Mouse (Mus musculus) urinary bladder, postnatal 4 days (tissue): ENCODE data around the gene Dctn1.
A peak's percentile ranks its signal among the peaks of the same experiment; 100 is the strongest.

Source experiments
- DNase-seq, 2 experiments: peaks; one replicate each; pipeline ENCODE4 v3.0.0; 2021 to 2022; ENCODE audit warnings: low spot score in 2 of 2

Dctn1 gene

DNA sequence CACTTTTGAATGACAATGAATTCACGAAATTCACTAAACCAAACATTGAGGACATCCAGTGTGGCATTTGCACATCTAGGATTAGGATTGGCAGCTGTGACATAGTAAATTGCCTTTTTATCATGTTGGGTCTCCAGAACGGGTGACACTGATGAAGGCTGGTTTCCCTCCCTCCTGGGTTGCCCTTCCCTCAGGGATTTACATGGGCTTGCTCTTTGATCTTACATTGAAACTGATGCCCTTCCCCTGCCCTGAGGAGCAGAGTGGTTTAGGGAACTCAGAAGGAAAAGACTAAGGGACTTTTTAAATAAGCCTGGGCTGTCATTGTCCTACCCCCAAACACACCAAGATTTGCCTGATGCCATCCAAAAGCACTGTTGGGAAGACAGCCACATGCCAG, 65.8 kb downstream of the Dctn1 start:
- no peak for DNase-seq

- DNase-seq = no peak
Measured at GRCm38 (mm10) chr6:83233306-83233705, 67.6 kb downstream of the Dctn1 start.

GRCm38 (mm10) chr6:83234280-83234741, 68.6 kb downstream of the Dctn1 start:
- DNase-seq = no peak

DNA sequence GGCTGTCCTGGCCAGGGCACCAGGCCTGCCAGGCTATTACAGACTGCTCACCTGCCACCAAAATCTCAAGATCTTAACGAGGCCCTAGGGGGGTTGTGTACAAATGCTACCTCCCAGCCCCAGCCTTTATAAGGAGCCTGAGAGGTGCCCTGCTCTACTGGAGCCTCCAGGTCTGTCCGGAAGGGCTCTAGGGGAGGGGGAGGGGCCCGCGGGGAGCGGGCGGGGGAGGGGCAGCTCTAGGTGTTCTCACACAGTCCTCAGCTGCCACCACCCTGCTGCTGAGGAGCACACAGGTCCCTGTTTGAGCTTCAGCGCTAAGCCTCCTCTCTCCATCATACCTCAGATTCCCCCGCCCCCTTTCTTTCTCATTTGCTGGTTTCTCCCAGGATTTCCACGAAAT, 71.4 kb downstream of the Dctn1 start:
- no peak for DNase-seq

GRCm38 (mm10) chr6:83244422-83245061, 78.8 kb downstream of the Dctn1 start:
- no peak for DNase-seq

- peak; percentile 63 to 75 for DNase-seq
Measured at GRCm38 (mm10) chr6:83245134-83245533, 79.4 kb downstream of the Dctn1 start.

DNA sequence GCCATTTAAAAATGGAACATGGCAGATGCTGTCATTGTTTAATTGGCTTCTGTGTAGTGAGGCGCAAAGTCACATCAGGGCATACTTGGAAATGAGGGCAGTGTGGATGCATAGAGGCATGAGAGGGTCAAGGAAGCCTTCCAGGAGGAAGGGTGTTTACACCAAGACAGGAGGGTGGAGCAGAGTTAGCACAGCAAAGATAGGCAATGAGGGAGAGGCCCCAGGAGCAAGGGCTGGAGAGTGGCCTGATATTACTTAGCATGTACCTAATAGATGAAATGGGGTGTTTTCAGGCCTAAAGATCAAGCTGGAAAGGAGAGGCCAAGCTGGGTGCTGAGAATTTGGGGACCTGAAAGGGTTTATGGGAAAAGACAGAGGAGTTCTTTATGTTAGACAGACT, 80.3 kb downstream of the Dctn1 start:
- no peak for DNase-seq

DNA sequence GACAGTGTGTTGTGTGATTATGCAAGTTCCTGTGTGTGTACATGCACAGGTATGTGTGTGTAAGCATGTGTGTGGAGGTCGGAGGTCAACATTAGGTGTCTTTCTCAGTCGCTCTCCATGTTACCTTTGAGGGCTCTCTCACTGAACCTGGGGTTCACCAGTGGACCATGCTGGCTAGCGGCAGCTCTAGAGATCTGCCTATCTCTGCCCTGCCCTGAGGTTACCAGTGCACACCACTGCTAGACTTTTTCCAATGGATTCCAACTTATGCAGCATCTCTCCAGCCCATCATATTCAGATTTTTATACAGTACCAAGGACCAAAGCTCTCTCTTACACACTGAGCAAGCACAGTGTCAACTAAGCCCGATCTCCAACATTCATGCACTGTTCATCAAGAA, 81.0 kb downstream of the Dctn1 start:
- no peak for DNase-seq

- no peak for DNase-seq
Measured at GRCm38 (mm10) chr6:83247153-83247552, 81.4 kb downstream of the Dctn1 start.
